Mouse (Mus musculus): Measurements from ENCODE around the gene Tia1. TPM values are rescaled to one million over a fixed set of nuclear protein-coding genes. Genes with fewer than 3 reads are reported as not detected.
A peak's percentile ranks its signal among the peaks of the same experiment; 100 is the strongest.
"Not testable (repeated sequence)": the region's sequence is repeated elsewhere in the genome, so short reads cannot be mapped to it uniquely, and the experiment has no call there.

Tia1 gene
- total RNA-seq (2014; fragmentation: Nextera tagmentation) (92.4 and 94.8 TPM in 2 replicates), total RNA-seq (2017) (42.8 and 85.8 TPM in 2 replicates)

GRCm38 (mm10) chr6:86404100-86404861, at the start of gene Tia1:
TSS of gene Tia1 (plus strand) at chr6:86404219.
- ATAC-seq (replicated peaks; ENCODE audit: low FRiP score, low TSS enrichment, poor library complexity, severe bottlenecking) = peak; percentile 95

GRCm38 (mm10) chr6:86354948-86355347, 49.1 kb upstream of the Tia1 start:
- ATAC-seq (replicated peaks; ENCODE audit: low FRiP score, low TSS enrichment, poor library complexity, severe bottlenecking) = peak; percentile 55; the same call in 1 of the 2 replicates

- no peak for ATAC-seq (replicated peaks; ENCODE audit: low FRiP score, low TSS enrichment, poor library complexity, severe bottlenecking)
These were observed 47.1 kb upstream of the Tia1 start for GRCm38 (mm10) chr6:86356956-86357355.

GRCm38 (mm10) chr6:86360691-86361090, 43.3 kb upstream of the Tia1 start:
- no peak for ATAC-seq (replicated peaks; ENCODE audit: low FRiP score, low TSS enrichment, poor library complexity, severe bottlenecking)

GRCm38 (mm10) chr6:86361373-86361772, 42.6 kb upstream of the Tia1 start:
- no peak for ATAC-seq (replicated peaks; ENCODE audit: low FRiP score, low TSS enrichment, poor library complexity, severe bottlenecking)

GRCm38 (mm10) chr6:86364442-86365141, 39.4 kb upstream of the Tia1 start:
- peak; percentile 38 for ATAC-seq (replicated peaks; ENCODE audit: low FRiP score, low TSS enrichment, poor library complexity, severe bottlenecking)

GRCm38 (mm10) chr6:86365371-86366124, 38.5 kb upstream of the Tia1 start, which contains the start of gene Fam136a:
TSS of gene Fam136a (plus strand) at chr6:86365646.
- ATAC-seq (replicated peaks; ENCODE audit: low FRiP score, low TSS enrichment, poor library complexity, severe bottlenecking) = peak; percentile 91

- 0 out of 2 replicates have a peak, but pooled peaks have one; percentile 3 for ATAC-seq (replicated peaks; ENCODE audit: low FRiP score, low TSS enrichment, poor library complexity, severe bottlenecking)
These were observed 37.7 kb upstream of the Tia1 start for GRCm38 (mm10) chr6:86366125-86366852.

GRCm38 (mm10) chr6:86366853-86367249, 37.2 kb upstream of the Tia1 start:
- ATAC-seq (replicated peaks; ENCODE audit: low FRiP score, low TSS enrichment, poor library complexity, severe bottlenecking) = no peak

GRCm38 (mm10) chr6:86368479-86368878, 35.5 kb upstream of the Tia1 start:
- ATAC-seq (replicated peaks; ENCODE audit: low FRiP score, low TSS enrichment, poor library complexity, severe bottlenecking) = no peak

GRCm38 (mm10) chr6:86370093-86370713, 33.8 kb upstream of the Tia1 start:
- no peak for ATAC-seq (replicated peaks; ENCODE audit: low FRiP score, low TSS enrichment, poor library complexity, severe bottlenecking)

GRCm38 (mm10) chr6:86370764-86371339, 33.2 kb upstream of the Tia1 start, which contains the start of gene Snrpg:
TSS of gene Snrpg (plus strand) at chr6:86371304.
- ATAC-seq (replicated peaks; ENCODE audit: low FRiP score, low TSS enrichment, poor library complexity, severe bottlenecking) = peak; percentile 15; the same call in 1 of the 2 replicates

- peak; percentile 94 for ATAC-seq (replicated peaks; ENCODE audit: low FRiP score, low TSS enrichment, poor library complexity, severe bottlenecking)
These were observed 32.6 kb upstream of the Tia1 start for GRCm38 (mm10) chr6:86371340-86371911.

GRCm38 (mm10) chr6:86371950-86372516, 32.0 kb upstream of the Tia1 start:
- ATAC-seq (replicated peaks; ENCODE audit: low FRiP score, low TSS enrichment, poor library complexity, severe bottlenecking) = no peak

GRCm38 (mm10) chr6:86373556-86373955, 30.5 kb upstream of the Tia1 start:
- ATAC-seq (replicated peaks; ENCODE audit: low FRiP score, low TSS enrichment, poor library complexity, severe bottlenecking) = no peak

- no peak for ATAC-seq (replicated peaks; ENCODE audit: low FRiP score, low TSS enrichment, poor library complexity, severe bottlenecking)
These were observed 25.7 kb upstream of the Tia1 start for GRCm38 (mm10) chr6:86378341-86378740.

- ATAC-seq (replicated peaks; ENCODE audit: low FRiP score, low TSS enrichment, poor library complexity, severe bottlenecking) = not testable (repeated sequence)
These were observed 23.9 kb upstream of the Tia1 start for GRCm38 (mm10) chr6:86380112-86380511.

GRCm38 (mm10) chr6:86382551-86382950, 21.5 kb upstream of the Tia1 start:
- ATAC-seq (replicated peaks; ENCODE audit: low FRiP score, low TSS enrichment, poor library complexity, severe bottlenecking) = no peak

Data from megakaryocyte-erythroid progenitor cell, adult 5-6 weeks (primary cell).